Mouse (Mus musculus): ENCODE measurements around the gene Il33.

Il33 gene

DNA sequence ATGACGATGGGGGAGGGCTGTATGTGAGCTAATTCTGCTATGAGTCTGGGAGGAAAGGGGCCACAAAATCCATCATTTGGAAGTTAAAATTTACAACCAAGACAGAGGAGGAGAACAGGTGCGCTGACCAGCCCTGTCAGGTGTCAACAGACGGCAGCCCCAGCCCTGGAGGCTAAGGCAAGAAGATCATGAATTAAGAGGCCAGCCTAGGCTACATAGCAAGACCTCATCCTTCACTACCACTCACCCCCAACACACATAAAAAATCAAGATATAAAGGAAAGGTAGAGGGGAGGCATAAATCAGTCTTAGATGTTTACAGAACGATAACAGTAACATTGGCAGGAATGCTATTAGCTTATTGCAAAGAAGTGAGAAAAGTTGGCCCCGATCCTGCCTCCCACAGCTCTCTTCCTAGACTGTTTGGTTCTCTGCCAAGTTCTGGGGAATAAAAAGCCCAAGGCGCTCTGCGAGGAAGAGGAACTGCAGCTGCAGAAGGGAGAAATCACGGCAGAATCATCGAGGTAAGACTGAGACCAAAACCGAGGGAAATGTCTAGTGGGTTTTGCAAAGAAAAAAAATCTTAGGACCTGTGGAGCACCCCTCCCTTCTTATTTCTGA lies at the start of gene Il33:
TSS of gene Il33 (plus strand) at position 477 of the 621 bp plus-strand sequence.
- in situ Hi-C loops (cut with MboI; ENCODE audit: low pct_unique_long_range_greater_than_20kb in 1 of 2, low sequenced_read_pairs in 2 of 2, unreplicated experiment in 1 of 2): no loop called here

DNA sequence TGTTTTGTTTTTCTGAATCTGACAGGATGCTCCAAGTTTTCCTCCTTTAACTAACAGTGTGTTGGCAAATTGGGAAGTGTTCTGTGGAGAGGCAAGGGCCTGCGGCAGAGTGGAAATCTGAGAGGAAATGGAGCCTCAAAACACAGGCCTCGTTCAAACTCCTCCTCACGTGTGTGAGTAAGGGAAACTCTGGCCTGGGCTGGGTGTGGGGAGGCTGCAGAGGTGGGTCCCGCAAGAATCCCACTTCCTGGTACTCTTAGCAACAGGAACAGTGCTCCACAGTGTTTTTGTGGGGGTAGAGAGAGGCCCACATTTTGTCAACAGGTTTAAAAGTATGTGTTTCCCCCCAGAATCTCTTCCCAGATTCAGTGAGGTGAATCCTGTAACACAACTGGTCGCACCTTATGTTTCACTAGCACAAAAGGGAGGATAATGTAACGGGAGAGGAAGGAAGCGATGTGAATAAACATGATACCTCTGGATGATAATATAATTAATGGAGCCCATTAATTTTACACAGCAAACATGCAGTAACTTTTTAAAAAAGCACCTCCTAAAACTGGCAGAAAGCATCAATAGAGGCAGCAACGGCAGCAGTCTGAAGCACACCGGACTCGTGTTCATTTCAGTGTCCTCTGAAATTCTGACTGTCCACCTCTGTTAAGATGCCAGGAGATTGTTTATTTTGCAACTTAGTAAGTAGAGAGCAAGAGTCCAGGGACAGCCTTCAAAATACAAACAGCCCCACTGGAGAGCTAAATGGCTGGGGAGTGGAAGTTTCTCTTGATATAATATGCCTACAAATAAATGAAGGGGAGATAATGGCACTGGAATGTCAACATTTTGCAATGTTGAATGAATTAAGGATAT lies 47.3 kb upstream of the Il33 start:
- in situ Hi-C loops (cut with MboI; ENCODE audit: low pct_unique_long_range_greater_than_20kb in 1 of 2, low sequenced_read_pairs in 2 of 2, unreplicated experiment in 1 of 2): no loop called here

DNA sequence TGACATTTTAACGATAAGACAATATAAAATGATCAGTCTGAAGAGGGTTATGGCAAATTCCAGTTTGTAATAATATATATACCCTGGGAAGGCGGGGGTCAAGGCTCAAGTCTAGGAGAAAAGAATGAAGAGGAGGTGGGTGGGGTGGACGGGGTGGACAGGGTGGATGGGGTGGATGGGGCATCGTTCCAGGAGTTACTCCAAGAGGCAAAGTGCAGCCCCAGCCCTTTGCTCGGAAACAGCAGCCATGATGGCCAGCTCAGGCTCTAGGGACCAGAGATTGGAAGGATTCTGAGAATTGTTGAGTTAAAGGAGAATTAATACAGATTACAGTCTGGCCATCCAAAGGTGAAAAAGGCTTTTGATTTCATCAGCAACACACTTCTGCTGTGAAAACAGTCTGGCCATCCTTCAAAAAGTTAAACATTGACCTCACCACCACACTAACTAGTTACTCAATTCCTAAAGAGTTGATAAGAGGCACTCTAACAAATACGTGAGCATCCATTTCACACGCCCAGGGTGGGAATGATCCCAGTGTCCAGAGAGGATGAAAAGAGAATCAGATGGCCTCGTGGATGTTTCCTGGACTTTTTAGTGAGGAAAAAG lies 45.9 kb upstream of the Il33 start:
- in situ Hi-C loops (cut with MboI; ENCODE audit: low pct_unique_long_range_greater_than_20kb in 1 of 2, low sequenced_read_pairs in 2 of 2, unreplicated experiment in 1 of 2): no loop called here

DNA sequence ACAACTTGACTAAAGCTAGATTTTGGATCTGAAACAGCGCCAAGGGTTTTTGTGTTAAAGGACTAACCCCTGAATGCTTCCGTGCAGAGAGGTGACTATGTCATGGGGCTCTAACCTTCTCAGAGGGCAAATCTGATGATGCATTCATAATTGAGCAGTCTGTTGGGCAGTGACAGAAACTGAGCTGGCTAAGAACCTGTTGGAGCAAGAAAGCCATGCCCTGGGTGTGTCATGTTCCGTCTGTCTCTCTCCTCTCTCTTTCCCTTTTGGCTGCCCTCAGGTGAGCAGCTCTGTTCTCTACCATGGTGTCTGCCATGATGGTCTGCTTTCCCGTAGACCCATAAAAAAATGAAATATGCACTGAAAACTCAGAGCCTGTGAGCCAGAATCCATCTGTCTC lies 44.0 kb upstream of the Il33 start:
- in situ Hi-C loops (cut with MboI; ENCODE audit: low pct_unique_long_range_greater_than_20kb in 1 of 2, low sequenced_read_pairs in 2 of 2, unreplicated experiment in 1 of 2): no loop called here

DNA sequence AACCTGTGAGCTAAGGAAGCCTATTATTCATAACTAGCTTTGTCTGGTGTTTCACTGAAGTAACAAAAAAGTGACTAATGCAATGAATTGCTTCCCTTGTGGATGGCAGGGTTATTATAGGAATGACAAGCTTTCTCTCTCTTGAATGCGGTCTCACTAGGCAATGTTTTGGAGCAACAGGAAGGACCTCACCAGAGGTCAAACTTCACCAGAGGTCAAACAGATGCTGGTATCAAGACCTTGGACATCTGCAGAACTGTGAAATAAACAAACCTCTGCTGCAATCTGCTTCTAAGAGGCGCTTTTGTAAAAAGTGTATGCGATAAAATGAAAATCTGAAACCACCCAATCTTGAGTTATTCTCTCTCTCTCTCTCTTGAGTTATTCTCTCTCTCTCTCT lies 42.2 kb upstream of the Il33 start:
- in situ Hi-C loops (cut with MboI; ENCODE audit: low pct_unique_long_range_greater_than_20kb in 1 of 2, low sequenced_read_pairs in 2 of 2, unreplicated experiment in 1 of 2): no loop called here

DNA sequence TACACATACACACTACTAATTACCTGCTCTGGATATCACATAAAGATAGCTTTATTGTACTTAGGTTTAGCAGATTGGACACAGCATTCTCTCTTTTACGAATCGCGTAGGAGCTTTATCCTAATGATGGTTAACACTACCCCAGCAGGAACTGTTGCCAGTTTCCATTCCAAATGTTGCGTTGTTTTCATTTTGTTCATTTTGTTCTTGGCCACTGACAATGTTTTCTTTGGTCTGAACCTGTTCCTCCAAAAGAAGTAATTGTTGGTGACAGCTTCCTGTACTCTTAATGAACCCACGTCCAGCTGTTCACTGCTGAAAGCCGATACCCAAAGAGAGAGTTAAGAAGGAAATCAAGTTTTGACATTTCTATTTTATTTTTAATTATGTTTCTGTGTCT lies 39.4 kb upstream of the Il33 start:
- in situ Hi-C loops (cut with MboI; ENCODE audit: low pct_unique_long_range_greater_than_20kb in 1 of 2, low sequenced_read_pairs in 2 of 2, unreplicated experiment in 1 of 2): no loop called here

DNA sequence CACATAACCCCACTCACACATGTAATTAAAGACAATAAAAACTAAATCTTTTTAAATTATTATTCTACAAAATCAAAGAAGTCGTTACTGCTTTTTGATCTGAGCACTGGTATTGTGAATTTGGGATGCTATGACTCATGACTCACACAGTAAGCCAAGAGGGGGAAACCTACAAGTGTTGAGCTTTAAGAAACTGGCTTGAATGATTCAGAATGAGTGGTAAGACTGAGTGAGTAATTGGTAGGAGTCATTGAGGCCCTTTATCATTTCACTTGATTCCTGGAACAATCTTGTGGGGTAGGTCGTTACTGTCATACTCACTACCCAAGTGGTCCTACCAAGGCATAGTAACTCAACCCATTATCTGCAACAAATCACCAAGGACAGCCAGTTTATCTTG lies 37.4 kb upstream of the Il33 start:
- in situ Hi-C loops (cut with MboI; ENCODE audit: low pct_unique_long_range_greater_than_20kb in 1 of 2, low sequenced_read_pairs in 2 of 2, unreplicated experiment in 1 of 2): no loop called here

DNA sequence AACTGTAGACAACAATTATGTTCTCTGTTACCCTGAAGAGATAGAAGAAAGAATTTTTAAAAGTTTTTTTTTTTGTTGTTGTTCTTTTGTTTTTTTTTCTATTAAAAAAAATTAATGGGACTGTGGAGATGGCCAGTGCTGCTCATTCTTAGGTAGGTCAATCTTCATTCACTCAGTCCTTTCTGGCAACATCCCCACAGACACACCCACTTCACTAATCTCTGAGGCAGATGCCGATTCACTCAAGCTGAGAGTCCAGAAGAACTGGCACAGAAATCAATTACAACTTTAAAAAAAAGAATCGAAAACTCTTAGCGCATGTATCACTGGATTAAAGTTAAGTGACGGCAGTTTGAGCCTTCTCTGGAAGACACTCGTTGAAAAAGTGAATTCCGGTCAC lies 36.0 kb upstream of the Il33 start:
- in situ Hi-C loops (cut with MboI; ENCODE audit: low pct_unique_long_range_greater_than_20kb in 1 of 2, low sequenced_read_pairs in 2 of 2, unreplicated experiment in 1 of 2): no loop called here

DNA sequence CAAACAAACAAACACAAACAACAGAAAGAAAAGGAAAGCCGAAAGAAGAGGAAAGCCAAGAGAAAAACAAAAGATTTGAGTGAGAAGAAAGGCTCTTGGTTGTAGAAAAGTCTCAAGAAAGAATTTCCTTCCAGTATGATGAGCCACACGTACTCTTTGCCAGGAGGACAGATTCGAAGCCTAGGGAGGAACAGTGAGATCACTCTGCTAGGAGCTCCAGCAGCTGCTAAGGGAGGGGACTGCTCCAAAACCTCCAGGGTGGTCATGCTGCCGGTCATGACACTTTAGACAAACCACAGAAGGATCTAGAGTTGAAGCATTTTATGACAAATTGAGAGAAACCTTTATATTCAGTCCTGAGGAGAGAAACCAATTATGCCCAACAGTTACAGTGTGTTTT lies 32.9 kb upstream of the Il33 start:
- in situ Hi-C loops (cut with MboI; ENCODE audit: low pct_unique_long_range_greater_than_20kb in 1 of 2, low sequenced_read_pairs in 2 of 2, unreplicated experiment in 1 of 2): no loop called here

DNA sequence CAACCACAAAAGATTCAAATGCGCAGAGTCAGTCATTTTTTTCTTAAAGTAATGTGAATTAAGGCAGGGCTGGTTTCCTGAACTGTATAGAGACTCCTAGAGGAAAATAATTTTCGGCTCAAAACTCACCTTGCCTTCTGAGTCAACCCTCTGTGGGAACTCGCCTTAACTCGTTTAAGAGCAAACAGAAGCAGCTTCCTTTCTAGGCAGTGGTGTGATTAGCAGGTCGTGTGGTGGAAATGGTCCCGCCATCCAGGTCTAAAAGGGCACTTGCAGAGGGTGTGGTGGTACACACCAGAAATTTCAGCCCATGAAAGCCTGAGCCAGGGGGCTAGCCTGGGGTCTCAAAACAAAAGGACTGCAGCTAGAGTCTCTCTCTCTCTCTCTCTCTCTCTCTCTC lies 32.1 kb upstream of the Il33 start:
- in situ Hi-C loops (cut with MboI; ENCODE audit: low pct_unique_long_range_greater_than_20kb in 1 of 2, low sequenced_read_pairs in 2 of 2, unreplicated experiment in 1 of 2): no loop called here

DNA sequence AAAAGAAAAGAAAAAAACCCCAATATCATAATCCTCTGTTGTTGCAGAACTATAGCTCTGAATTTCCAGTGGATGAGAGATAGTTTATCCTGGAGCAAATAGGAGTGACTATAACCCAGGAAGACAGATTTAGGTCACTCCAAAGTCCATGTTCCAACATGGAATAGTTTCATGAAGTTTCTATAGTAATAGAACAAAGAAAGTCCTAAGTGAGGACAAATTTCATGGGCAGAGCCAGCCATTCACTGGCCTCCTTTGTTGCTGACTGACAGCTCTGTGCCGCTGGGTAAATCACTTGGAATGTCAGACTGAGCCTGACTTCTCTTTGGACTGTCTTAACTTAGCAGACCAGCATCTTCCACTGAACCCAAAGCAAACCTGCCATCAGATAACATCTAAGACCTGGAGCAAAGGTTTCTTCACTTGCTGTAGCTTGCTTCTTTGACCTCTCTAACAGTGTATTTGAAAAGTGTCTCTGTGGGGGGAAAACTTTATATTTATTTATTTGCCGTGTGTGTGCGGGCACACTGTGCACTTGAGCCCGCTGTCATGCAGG lies 31.1 kb upstream of the Il33 start:
- in situ Hi-C loops (cut with MboI; ENCODE audit: low pct_unique_long_range_greater_than_20kb in 1 of 2, low sequenced_read_pairs in 2 of 2, unreplicated experiment in 1 of 2): no loop called here

DNA sequence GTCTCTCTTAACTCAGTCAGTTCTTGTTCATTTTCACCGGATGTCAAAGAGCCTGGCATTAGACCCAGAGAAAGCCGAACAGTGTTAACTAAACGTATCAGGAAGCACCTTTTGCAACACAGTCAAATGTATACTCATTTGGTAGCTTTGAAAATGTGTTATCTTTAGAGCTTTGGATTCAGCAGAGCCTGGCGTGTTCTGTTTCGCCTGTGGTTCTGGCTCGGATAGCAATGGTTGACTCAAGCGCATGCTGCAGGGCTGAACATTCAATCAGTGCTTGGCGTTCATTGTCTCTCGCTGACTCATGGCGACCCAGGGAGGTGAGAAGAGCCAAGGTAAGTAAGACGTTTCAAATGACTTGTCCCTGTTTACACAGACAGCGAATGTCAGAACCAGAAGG lies 30.5 kb upstream of the Il33 start:
- in situ Hi-C loops (cut with MboI; ENCODE audit: low pct_unique_long_range_greater_than_20kb in 1 of 2, low sequenced_read_pairs in 2 of 2, unreplicated experiment in 1 of 2): no loop called here

DNA sequence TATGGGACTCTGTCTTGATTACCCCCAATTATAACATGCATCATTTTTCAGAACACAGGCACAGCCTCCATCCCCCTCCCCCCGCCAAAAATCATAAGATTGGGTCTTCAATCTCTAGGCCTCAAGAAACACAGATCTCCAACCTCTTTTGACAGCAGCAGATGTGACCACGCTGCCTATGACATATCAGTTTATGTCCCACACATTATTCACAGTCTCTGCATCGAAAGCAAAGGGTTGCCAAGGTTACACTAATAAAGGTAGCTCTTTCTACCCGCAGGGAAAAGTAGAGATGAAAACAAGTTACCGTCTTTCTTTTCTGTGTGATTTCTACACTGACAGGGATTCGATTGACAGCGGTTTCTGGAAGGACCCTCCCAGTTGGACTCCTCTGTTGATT lies 29.9 kb upstream of the Il33 start:
- in situ Hi-C loops (cut with MboI; ENCODE audit: low pct_unique_long_range_greater_than_20kb in 1 of 2, low sequenced_read_pairs in 2 of 2, unreplicated experiment in 1 of 2): no loop called here

DNA sequence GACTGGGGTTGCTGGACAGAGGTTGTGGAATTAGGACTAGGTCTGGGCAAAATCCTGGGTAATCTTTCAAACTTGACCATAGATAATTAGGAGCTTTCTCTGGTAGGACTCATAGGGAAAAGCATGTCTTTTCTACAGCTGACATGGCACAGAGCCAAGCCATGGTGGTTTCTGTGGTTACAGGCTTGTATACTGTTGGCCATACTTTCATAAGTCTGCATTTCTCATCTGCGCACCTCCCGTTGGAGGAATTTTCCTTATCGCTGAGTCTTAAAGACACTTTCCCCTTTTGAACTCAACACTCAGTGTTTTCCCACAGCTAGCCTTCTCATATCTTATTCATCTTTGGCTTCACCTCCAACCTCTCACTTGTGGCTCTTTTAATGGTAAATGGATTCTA lies 24.6 kb upstream of the Il33 start:
- in situ Hi-C loops (cut with MboI; ENCODE audit: low pct_unique_long_range_greater_than_20kb in 1 of 2, low sequenced_read_pairs in 2 of 2, unreplicated experiment in 1 of 2): no loop called here

DNA sequence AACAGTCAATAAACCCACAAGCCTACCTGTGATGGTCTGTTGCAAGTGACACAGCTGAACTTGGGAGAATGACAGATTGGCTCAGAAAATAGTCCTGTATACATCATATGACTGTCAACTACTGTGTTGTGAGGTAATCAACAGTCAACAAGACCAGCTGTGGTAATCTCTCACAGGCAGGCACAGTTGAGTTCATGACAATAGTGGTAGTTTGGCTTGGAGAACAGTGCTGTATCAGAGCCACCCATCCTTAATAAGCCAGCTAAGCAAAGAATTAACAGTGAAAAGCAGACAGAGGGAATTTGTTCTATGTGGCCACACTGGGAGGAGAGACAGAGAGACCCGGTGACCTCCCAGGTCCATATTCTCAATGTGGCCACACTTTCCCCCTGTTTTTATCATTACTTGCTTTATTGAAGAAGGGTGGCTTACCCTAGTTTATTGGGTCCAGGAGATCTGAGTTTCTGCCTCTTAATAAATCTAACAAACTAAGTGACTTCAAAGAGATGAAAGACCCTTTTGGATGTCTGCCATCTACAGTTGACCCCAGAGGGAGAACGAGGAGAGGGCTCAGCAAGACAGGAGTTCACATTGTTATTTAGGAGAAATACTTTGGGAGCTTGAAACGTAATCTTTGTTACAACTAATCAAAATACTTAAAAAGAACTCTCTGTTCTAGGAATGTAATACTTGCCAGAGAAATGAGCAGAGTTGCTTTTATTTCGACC lies 22.4 kb upstream of the Il33 start:
- in situ Hi-C loops (cut with MboI; ENCODE audit: low pct_unique_long_range_greater_than_20kb in 1 of 2, low sequenced_read_pairs in 2 of 2, unreplicated experiment in 1 of 2): no loop called here

DNA sequence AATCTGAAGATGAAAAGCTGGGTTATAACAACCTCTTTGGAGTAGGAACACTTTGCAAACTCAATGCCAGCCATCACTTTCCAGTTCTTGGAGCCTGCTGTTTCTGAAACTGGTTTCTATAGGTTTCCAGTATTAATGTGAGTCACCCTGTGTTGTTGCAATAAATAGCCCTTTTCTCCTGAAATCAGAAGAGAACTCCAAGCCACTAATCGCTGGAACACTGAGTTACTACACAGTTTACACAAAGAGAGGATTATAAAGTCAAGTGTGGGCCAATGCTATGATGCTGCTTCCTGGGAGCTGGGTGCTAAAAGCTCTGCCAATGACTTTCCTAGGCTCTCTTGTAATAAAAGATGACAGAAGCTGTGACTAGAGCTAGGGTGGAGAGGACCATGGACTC lies 19.0 kb upstream of the Il33 start:
- in situ Hi-C loops (cut with MboI; ENCODE audit: low pct_unique_long_range_greater_than_20kb in 1 of 2, low sequenced_read_pairs in 2 of 2, unreplicated experiment in 1 of 2): no loop called here

DNA sequence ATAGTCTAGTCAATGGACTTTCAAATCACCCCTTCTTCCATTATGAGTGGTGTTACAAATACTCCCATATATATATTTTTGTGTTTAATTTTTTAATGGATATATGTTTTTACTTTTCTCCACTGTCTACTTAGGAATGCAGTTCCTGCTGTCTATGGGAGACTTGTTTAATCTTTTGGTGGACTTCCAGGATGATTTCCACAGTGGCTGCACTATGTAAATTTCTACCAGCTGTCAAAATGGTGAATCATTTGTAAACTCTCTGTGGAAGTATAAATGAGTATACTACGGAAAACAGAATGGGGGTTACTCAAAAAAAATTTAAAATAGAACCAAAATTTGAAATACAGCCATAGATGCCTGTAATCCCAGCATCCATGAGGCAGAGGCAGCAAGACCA lies 15.7 kb upstream of the Il33 start:
- in situ Hi-C loops (cut with MboI; ENCODE audit: low pct_unique_long_range_greater_than_20kb in 1 of 2, low sequenced_read_pairs in 2 of 2, unreplicated experiment in 1 of 2): no loop called here

DNA sequence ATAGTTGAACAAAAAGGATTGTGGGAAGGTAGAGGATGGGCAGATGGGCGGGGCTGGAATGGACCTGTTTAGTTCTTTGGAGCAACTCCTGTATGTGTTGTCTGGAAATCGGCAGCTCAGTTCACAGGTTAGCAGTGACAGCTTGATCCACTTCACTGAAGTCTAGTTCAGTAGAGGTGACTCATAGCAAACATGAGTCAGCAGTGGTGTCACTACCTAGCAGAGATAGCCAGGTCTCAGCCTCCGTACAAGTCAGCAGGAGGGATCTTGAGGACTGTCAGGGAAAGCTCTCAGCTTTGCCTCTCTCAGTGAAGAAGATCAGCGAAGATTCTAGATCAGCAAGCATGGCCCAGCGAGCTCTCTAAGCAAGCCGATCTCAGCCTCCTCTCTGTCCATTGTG lies 13.0 kb upstream of the Il33 start:
- in situ Hi-C loops (cut with MboI; ENCODE audit: low pct_unique_long_range_greater_than_20kb in 1 of 2, low sequenced_read_pairs in 2 of 2, unreplicated experiment in 1 of 2): no loop called here

DNA sequence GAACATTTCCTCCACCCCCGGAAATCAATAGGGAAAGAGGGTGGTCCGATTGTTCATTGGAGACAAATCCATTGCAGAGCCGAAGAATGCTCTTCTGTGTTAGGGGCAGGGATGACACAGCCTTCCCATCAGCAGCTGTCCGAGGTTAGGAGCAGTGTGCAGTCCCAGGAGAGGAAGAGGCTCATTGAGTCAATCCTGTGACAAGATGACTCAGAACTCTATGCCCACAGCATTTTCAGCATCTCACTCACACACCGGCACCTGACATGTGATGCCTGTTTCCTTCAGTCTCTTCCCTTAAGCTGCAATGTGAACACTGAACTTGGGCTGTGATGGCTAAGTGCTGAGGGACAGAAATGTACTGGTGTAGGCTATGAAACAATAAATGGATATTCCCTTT lies 7.5 kb upstream of the Il33 start:
- in situ Hi-C loops (cut with MboI; ENCODE audit: low pct_unique_long_range_greater_than_20kb in 1 of 2, low sequenced_read_pairs in 2 of 2, unreplicated experiment in 1 of 2): no loop called here
